Mouse (Mus musculus) limb, embryonic 11.5 days (tissue): Measurements from ENCODE around the gene Srrt. TPM values are rescaled to one million over a fixed set of nuclear protein-coding genes. Genes with fewer than 3 reads are reported as not detected.

Experiments used
- ATAC-seq: fragments of 200-750 bp; cut with Nextera tagmentation; 2 replicates; pipeline ENCODE4 v1.8.0; 2017; ENCODE audit warnings: low read depth; ENCODE audit not compliant: insufficient number of reproducible peaks, low FRiP score, low TSS enrichment
- DNase-seq: peaks from one replicate; pipeline ENCODE4 v3.0.0-alpha.2; 2015; ENCODE audit warnings: low spot score
- H3K27ac ChIP-seq: fragments of 300-500 bp; sonication (generic); replicated peaks from 2 replicates; pipeline ENCODE4 v1.5.1; 2014; ENCODE audit warnings: low read depth, mild to moderate bottlenecking, low read length
- H3K27me3 ChIP-seq: fragments of 300-500 bp; sonication (generic); 2 replicates; pipeline ENCODE4 v1.6.1; 2014; ENCODE audit warnings: mild to moderate bottlenecking, low read length, mixed read lengths; ENCODE audit not compliant: control insufficient read depth, insufficient read depth
- H3K36me3 ChIP-seq: fragments of 300-500 bp; sonication (generic); 2 replicates; pipeline ENCODE4 v1.6.1; 2014; ENCODE audit warnings: mild to moderate bottlenecking, low read length, moderate library complexity, mixed read lengths; ENCODE audit not compliant: control insufficient read depth, insufficient read depth
- H3K4me1 ChIP-seq: fragments of 300-500 bp; sonication (generic); 2 replicates; pipeline ENCODE4 v1.6.1; 2014; ENCODE audit warnings: low read length, mixed read lengths; ENCODE audit not compliant: control insufficient read depth, insufficient read depth
- H3K4me2 ChIP-seq: fragments of 300-500 bp; sonication (generic); 2 replicates; pipeline ENCODE4 v1.6.1; 2014; ENCODE audit warnings: low read depth, mild to moderate bottlenecking, moderate library complexity; ENCODE audit not compliant: severe bottlenecking
- H3K4me3 ChIP-seq: fragments of 300-500 bp; sonication (generic); 2 replicates; pipeline ENCODE4 v1.5.1; 2014; ENCODE audit warnings: low read depth, low read length
- H3K9ac ChIP-seq: fragments of 300-500 bp; sonication (generic); 2 replicates; pipeline ENCODE4 v1.6.1; 2014; ENCODE audit warnings: mild to moderate bottlenecking, low read length
- H3K9me3 ChIP-seq: fragments of 300-500 bp; sonication (generic); 2 replicates; pipeline ENCODE4 v1.6.1; 2016; ENCODE audit warnings: low read length; ENCODE audit not compliant: control insufficient read depth
- WGBS: fragments of 180-500 bp; shearing (Covaris S2); extraction: QIAGEN DNeasy Blood & Tissue Kit; methylation state at CpG from one replicate; pipeline ENCODE4 v1.1.7; 2014; 5-methylcytosine and 5-hydroxymethylcytosine counted together
- polyA plus RNA-seq: library from polyadenylated mRNA; unstranded; fragments of >200 nt; fragmentation: Nextera tagmentation; extraction: Ambion mirVana; gene quantifications from 2 replicates; pipeline ENCODE4 v1.2.1, GENCODE M21; 2014

Srrt gene
- polyA plus RNA-seq: 175 and 177 TPM in 2 replicates

- Histone ChIP-seq H3K9ac (peak within 1 kb of the TSS; percentile 88), H3K27me3 (no peaks in the 10 kb centered on the region), H3K4me2 (peak within 1 kb of the TSS; percentile 49), H3K4me3 (peak within 1 kb of the TSS; percentile 80), H3K9me3 (peaks cover 3% of the 10 kb centered on the region; the same call in 1 of the 2 replicates), H3K36me3 (peaks cover 30% of the 10 kb centered on the region), H3K27ac (peak within 1 kb of the TSS; percentile 92), H3K4me1 (peaks cover 19% of the 10 kb centered on the region)
- ATAC-seq (peak; percentile 77), DNase-seq (peak; percentile 94)
- WGBS: under 1% methylated on average over 52 of the region's 72 CpGs
Observed at GRCm38 (mm10) chr5:137307071-137307912, at the start of gene Srrt. Srrt (minus strand) TSS chr5:137307674.

GRCm38 (mm10) chr5:137354091-137354490, 46.6 kb upstream of the Srrt start:
- H3K4me2 ChIP-seq: no peak overlapping the region
- no peak overlapping the region for H3K27ac ChIP-seq
- DNase-seq: no peak
- H3K4me3 ChIP-seq: no peak overlapping the region
- 91% methylated on average over 17 of the region's 17 CpGs for WGBS
- H3K9ac ChIP-seq: no peak overlapping the region; the same call in 1 of the 2 replicates
- peaks cover 19% of the 10 kb centered on the region for H3K4me1 ChIP-seq
- H3K36me3 ChIP-seq: peaks cover 26% of the 10 kb centered on the region
- H3K27me3 ChIP-seq: no peaks in the 10 kb centered on the region
- no peaks in the 10 kb centered on the region for H3K9me3 ChIP-seq
- ATAC-seq: no peak

DNA sequence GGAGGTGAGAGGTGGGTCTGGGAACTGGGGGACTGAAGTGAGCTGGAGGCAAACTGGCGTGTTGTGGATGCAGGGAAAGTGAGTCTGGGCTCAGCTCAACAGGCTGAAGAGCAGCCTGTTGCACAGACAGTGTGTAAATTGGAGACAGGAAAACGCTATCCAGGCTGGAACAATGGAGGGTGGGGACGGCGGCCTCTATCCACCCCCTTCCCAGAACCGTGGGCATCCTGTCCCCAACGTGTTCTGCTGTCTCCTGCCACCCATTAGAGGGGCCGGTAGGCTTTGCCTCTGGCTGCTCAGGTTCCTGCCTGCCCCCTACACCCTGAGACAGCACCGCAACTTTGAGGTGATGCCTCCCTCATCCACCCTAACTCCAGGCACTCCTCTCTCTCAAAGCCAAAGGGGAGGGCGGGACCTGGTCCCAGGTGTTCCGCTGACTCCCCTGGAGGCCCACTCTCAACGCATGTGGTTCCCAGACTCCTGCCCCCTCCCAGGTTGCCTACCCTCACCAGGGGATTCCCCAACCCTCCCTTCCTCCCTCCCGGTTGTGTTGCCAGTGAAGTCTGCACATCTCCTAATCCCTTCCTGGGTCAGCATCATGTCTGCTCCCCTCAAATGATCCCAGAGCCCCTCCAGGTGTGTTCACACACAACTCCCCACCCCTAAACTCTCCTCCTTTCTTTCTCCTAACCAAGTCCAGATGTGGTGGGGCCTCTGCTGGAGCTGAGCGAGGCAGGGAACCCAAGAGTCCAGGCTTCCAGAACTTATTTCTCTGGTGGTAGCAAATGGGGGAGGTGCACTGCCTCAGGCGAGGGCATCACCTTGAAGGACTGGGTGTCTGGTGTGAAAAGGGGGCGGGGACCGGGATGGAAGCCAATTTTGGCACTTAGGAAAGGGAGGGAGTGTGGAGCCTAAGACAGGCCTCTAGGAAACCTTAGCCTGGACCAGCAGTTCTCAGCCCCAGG, 44.8 kb upstream of the Srrt start:
- H3K9me3 ChIP-seq: no peaks in the 10 kb centered on the region
- no peaks in the 10 kb centered on the region for H3K27me3 ChIP-seq
- peaks cover 30% of the 10 kb centered on the region for H3K4me1 ChIP-seq
- ATAC-seq (peak; percentile 5; the same call in 1 of the 2 replicates), DNase-seq (peak; percentile 71)
- H3K4me2 ChIP-seq: peak overlapping the region; percentile 100
- peaks cover 21% of the 10 kb centered on the region for H3K36me3 ChIP-seq
- peak overlapping the region; percentile 97 for H3K4me3 ChIP-seq
- peak overlapping the region; percentile 97 for H3K9ac ChIP-seq
- WGBS: 5% methylated on average over 16 of the region's 16 CpGs
- H3K27ac ChIP-seq: peak overlapping the region; percentile 57

DNA sequence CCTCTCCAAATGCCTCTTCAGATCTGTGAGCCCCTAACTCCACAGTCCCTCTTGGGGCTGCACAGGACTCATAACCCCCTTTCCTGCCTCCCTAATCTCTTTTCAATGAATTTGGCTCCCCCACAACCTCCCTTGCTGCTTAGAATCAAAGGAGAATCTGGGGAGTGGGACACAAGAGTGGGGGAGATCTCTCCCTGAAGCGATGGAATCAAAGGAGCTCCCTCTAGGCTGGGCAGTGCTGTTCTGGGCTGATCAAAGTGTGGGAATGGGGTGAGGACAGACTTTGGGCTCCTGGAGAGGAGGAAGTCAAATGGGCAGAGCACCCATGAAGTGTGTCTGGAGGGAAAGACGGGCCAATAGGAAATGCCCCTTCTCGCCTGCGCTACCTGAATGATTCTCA, 43.9 kb upstream of the Srrt start:
- H3K9me3 ChIP-seq: no peaks in the 10 kb centered on the region
- H3K27me3 ChIP-seq: no peaks in the 10 kb centered on the region
- peaks cover 20% of the 10 kb centered on the region for H3K36me3 ChIP-seq
- DNase-seq (peak; percentile 48), ATAC-seq (no peak)
- 2% methylated on average over 4 of the region's 4 CpGs for WGBS
- peaks cover 30% of the 10 kb centered on the region for H3K4me1 ChIP-seq
- peak overlapping the region; percentile 97 for H3K4me3 ChIP-seq
- peak overlapping the region; percentile 98 for H3K27ac ChIP-seq
- H3K4me2 ChIP-seq: peak overlapping the region; percentile 100
- peak overlapping the region; percentile 97 for H3K9ac ChIP-seq

DNA sequence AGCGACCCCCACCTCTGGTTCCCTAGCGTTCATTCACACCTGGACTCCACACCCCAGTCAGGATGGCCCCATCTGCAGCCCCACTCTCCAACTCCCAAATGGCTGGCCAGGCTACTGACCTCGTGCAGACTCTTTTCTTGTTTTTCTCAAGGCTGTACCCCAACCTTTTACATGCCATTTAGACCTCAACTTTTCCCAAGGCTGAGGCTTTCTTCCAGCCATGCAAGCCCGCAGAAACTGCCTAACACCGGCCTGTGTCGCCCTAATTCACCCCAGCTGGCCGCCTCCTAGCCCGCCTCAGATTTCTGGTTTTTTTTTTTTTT, 43.5 kb upstream of the Srrt start:
- peaks cover 17% of the 10 kb centered on the region for H3K36me3 ChIP-seq
- ATAC-seq (no peak), DNase-seq (peak; percentile 70)
- 0% methylated on average over 8 of the region's 8 CpGs for WGBS
- no peaks in the 10 kb centered on the region for H3K27me3 ChIP-seq
- H3K27ac ChIP-seq: peak overlapping the region; percentile 98
- H3K4me2 ChIP-seq: peak overlapping the region; percentile 100
- peak overlapping the region; percentile 97 for H3K4me3 ChIP-seq
- peak overlapping the region; percentile 97 for H3K9ac ChIP-seq
- peaks cover 31% of the 10 kb centered on the region for H3K4me1 ChIP-seq
- no peaks in the 10 kb centered on the region for H3K9me3 ChIP-seq

- peaks cover 12% of the 10 kb centered on the region for H3K36me3 ChIP-seq
- no peak for DNase-seq
- H3K9me3 ChIP-seq: no peaks in the 10 kb centered on the region
- no peaks in the 10 kb centered on the region for H3K27me3 ChIP-seq
- ATAC-seq: peak; percentile 33
- peak overlapping the region; percentile 97 for H3K4me3 ChIP-seq
- WGBS: under 1% methylated on average over 55 of the region's 55 CpGs
- peaks cover 34% of the 10 kb centered on the region for H3K4me1 ChIP-seq
- H3K9ac ChIP-seq: peak overlapping the region; percentile 97
- H3K4me2 ChIP-seq: peak overlapping the region; percentile 100
- peak overlapping the region; percentile 98 for H3K27ac ChIP-seq
Observed at GRCm38 (mm10) chr5:137350205-137351057, 43.0 kb upstream of the Srrt start.

GRCm38 (mm10) chr5:137349384-137350204, 42.1 kb upstream of the Srrt start, which contains the start of gene Ephb4:
Ephb4 (plus strand) TSS chr5:137350109.
- Histone ChIP-seq H3K4me1 (peaks cover 35% of the 10 kb centered on the region), H3K27me3 (no peaks in the 10 kb centered on the region), H3K27ac (peak within 1 kb of the TSS; percentile 98), H3K4me3 (peak within 1 kb of the TSS; percentile 97), H3K9ac (peak within 1 kb of the TSS; percentile 97), H3K9me3 (no peaks in the 10 kb centered on the region), H3K4me2 (peak within 1 kb of the TSS; percentile 100), H3K36me3 (peaks cover 7% of the 10 kb centered on the region)
- peak; percentile 93 for ATAC-seq
- under 1% methylated on average over 32 of the region's 32 CpGs for whole genome bisulfite sequencing
- DNase-seq: peak; percentile 96
